Mouse (Mus musculus) yolk sac, embryonic 10.5 days (tissue): ENCODE results near the gene Mageb5.
"Not testable (repeated sequence)": the region's sequence is repeated elsewhere in the genome, so short reads cannot be mapped to it uniquely, and the experiment has no call there.

Source experiments
- DNase-seq: peaks from one replicate; pipeline ENCODE4 v3.0.0-alpha.2; 2017; ENCODE audit warnings: low spot score

Mageb5 gene

GRCm38 (mm10) chrX:91782918-91783317, at the start of gene Mageb5:
Gene Mageb5, minus strand, starts transcription at chrX:91783018.
- DNase-seq: not testable (repeated sequence)

DNA sequence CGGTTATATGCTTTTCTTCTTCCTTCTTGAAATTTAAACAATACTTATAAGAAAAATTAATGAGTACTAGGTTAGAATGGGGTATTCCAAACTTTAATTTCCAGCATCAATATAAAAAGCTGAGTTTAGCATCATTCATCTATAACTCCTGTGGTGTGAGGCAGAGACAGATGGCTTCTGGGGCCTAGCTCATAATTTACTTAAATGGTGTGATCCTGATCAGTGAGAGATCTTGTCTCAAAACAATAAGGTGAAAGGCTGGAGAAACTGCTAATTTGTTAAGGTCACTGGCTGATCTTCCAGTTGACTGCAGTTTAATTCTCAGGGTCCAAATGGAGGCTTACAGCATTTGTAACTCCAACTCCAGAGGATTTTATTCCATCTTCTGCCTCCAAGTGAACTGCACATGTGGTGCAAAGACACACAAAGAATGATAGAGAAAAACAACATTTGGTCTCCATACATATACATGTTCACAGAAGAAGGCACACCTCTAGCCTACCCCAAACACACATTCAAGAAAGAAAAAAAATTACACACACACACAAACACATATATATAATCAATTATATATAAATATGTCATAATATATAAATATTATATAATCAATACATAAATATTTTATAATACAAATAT, 23.1 kb downstream of the Mageb5 start:
- DNase-seq: not testable (repeated sequence)
